Mouse (Mus musculus): ENCODE results near the gene Znhit2. TPM values are rescaled to one million over a fixed set of nuclear protein-coding genes. Genes with fewer than 3 reads are reported as not detected.

Znhit2 gene
- total RNA-seq, 2 experiments from 2014 or later, result 5.7 to 5.9 TPM

Other genes with a start within 250 kb of the Znhit2 start
- 3.6 and 9.2 TPM in 2 replicates for gene Frmd8, start 185.9 kb upstream of the Znhit2 start, total RNA-seq (2015; ENCODE audit: low replicate concordance)
- 4.2 and 6.0 TPM in 2 replicates for gene Frmd8, start 185.9 kb upstream of the Znhit2 start, total RNA-seq (2017; ENCODE audit: low replicate concordance)
- 2.9 and 8.8 TPM in 2 replicates for gene Slc25a45, start 183.4 kb upstream of the Znhit2 start, total RNA-seq (2015; ENCODE audit: low replicate concordance)
- 7.2 and 7.8 TPM in 2 replicates for gene Slc25a45, start 183.4 kb upstream of the Znhit2 start, total RNA-seq (2017; ENCODE audit: low replicate concordance)
- gene Tigd3, start 167.0 kb upstream of the Znhit2 start, total RNA-seq (2015; ENCODE audit: low replicate concordance), result 3.8 and 4.7 TPM in 2 replicates
- gene Tigd3, start 167.0 kb upstream of the Znhit2 start, total RNA-seq (2017; ENCODE audit: low replicate concordance), result 8.2 and 9.4 TPM in 2 replicates
- 25.9 and 71.7 TPM in 2 replicates for gene Dpf2, start 148.2 kb upstream of the Znhit2 start, total RNA-seq (2015; ENCODE audit: low replicate concordance)
- gene Dpf2, start 148.2 kb upstream of the Znhit2 start, total RNA-seq (2017; ENCODE audit: low replicate concordance), result 43.9 and 168 TPM in 2 replicates
- 0.72 TPM in 1 of 2 replicates, not detected in the other for gene Cdc42ep2, start 136.4 kb upstream of the Znhit2 start, total RNA-seq (2015; ENCODE audit: low replicate concordance)
- gene Cdc42ep2, start 136.4 kb upstream of the Znhit2 start, total RNA-seq (2017; ENCODE audit: low replicate concordance), result not detected in 2 replicates
- 64.9 and 72.5 TPM in 2 replicates for gene Pola2, start 97.0 kb upstream of the Znhit2 start, total RNA-seq (2015; ENCODE audit: low replicate concordance)
- 55.1 and 71.9 TPM in 2 replicates for gene Pola2, start 97.0 kb upstream of the Znhit2 start, total RNA-seq (2017; ENCODE audit: low replicate concordance)
- not detected in 2 replicates for gene Slc22a20, start 75.0 kb upstream of the Znhit2 start, total RNA-seq (2015; ENCODE audit: low replicate concordance)
- gene Slc22a20, start 75.0 kb upstream of the Znhit2 start, total RNA-seq (2017; ENCODE audit: low replicate concordance), result not detected in 2 replicates
- gene Capn1, start 45.3 kb upstream of the Znhit2 start, total RNA-seq (2015; ENCODE audit: low replicate concordance), result 38.1 and 49.7 TPM in 2 replicates
- 63.8 and 64.3 TPM in 2 replicates for gene Capn1, start 45.3 kb upstream of the Znhit2 start, total RNA-seq (2017; ENCODE audit: low replicate concordance)
- gene Syvn1, start 14.6 kb upstream of the Znhit2 start, total RNA-seq (2015; ENCODE audit: low replicate concordance), result 29.3 and 45.8 TPM in 2 replicates
- 16.8 and 20.8 TPM in 2 replicates for gene Syvn1, start 14.6 kb upstream of the Znhit2 start, total RNA-seq (2017; ENCODE audit: low replicate concordance)
- gene Mrpl49, start 3.4 kb upstream of the Znhit2 start, total RNA-seq (2015; ENCODE audit: low replicate concordance), result 27.2 and 31.4 TPM in 2 replicates
- 13.0 and 40.8 TPM in 2 replicates for gene Mrpl49, start 3.4 kb upstream of the Znhit2 start, total RNA-seq (2017; ENCODE audit: low replicate concordance)
- 666 and 864 TPM in 2 replicates for gene Fau, start 3.3 kb upstream of the Znhit2 start, total RNA-seq (2015; ENCODE audit: low replicate concordance)
- gene Fau, start 3.3 kb upstream of the Znhit2 start, total RNA-seq (2017; ENCODE audit: low replicate concordance), result 450 and 703 TPM in 2 replicates
- gene Tm7sf2, start 7.2 kb downstream of the Znhit2 start, total RNA-seq (2015; ENCODE audit: low replicate concordance), result 14.1 TPM in 1 of 2 replicates, not detected in the other
- 1.9 TPM in 1 of 2 replicates, not detected in the other for gene Tm7sf2, start 7.2 kb downstream of the Znhit2 start, total RNA-seq (2017; ENCODE audit: low replicate concordance)
- 17.3 and 30.2 TPM in 2 replicates for gene Vps51, start 16.0 kb downstream of the Znhit2 start, total RNA-seq (2015; ENCODE audit: low replicate concordance)
- 10.5 and 10.9 TPM in 2 replicates for gene Vps51, start 16.0 kb downstream of the Znhit2 start, total RNA-seq (2017; ENCODE audit: low replicate concordance)
- gene Tmem262, start 18.8 kb downstream of the Znhit2 start, total RNA-seq (2015; ENCODE audit: low replicate concordance), result not detected in 2 replicates
- not detected in 2 replicates for gene Tmem262, start 18.8 kb downstream of the Znhit2 start, total RNA-seq (2017; ENCODE audit: low replicate concordance)
- gene Gm28374, start 21.1 kb downstream of the Znhit2 start, total RNA-seq (2015; ENCODE audit: low replicate concordance), result not detected in 2 replicates
- not detected in 2 replicates for gene Gm28374, start 21.1 kb downstream of the Znhit2 start, total RNA-seq (2017; ENCODE audit: low replicate concordance)
- gene Zfpl1, start 23.8 kb downstream of the Znhit2 start, total RNA-seq (2015; ENCODE audit: low replicate concordance), result 6.3 and 6.5 TPM in 2 replicates
- gene Zfpl1, start 23.8 kb downstream of the Znhit2 start, total RNA-seq (2017; ENCODE audit: low replicate concordance), result 20.0 and 23.5 TPM in 2 replicates
- gene Cdca5, start 23.8 kb downstream of the Znhit2 start, total RNA-seq (2015; ENCODE audit: low replicate concordance), result 70.3 and 72.1 TPM in 2 replicates
- gene Cdca5, start 23.8 kb downstream of the Znhit2 start, total RNA-seq (2017; ENCODE audit: low replicate concordance), result 56.7 and 64.8 TPM in 2 replicates
- 21.4 TPM in 1 of 2 replicates, not detected in the other for gene AC131692.1, start 33.2 kb downstream of the Znhit2 start, total RNA-seq (2015; ENCODE audit: low replicate concordance)
- gene AC131692.1, start 33.2 kb downstream of the Znhit2 start, total RNA-seq (2017; ENCODE audit: low replicate concordance), result 12.1 and 29.4 TPM in 2 replicates
- 14.7 and 15.9 TPM in 2 replicates for gene Naaladl1, start 44.6 kb downstream of the Znhit2 start, total RNA-seq (2015; ENCODE audit: low replicate concordance)
- 6.4 and 9.8 TPM in 2 replicates for gene Naaladl1, start 44.6 kb downstream of the Znhit2 start, total RNA-seq (2017; ENCODE audit: low replicate concordance)
- gene Sac3d1, start 57.5 kb downstream of the Znhit2 start, total RNA-seq (2015; ENCODE audit: low replicate concordance), result 2.5 and 5.9 TPM in 2 replicates
- 4.4 and 4.6 TPM in 2 replicates for gene Sac3d1, start 57.5 kb downstream of the Znhit2 start, total RNA-seq (2017; ENCODE audit: low replicate concordance)
- 52.8 and 61.6 TPM in 2 replicates for gene Snx15, start 67.1 kb downstream of the Znhit2 start, total RNA-seq (2015; ENCODE audit: low replicate concordance)
- 23.8 and 39.4 TPM in 2 replicates for gene Snx15, start 67.1 kb downstream of the Znhit2 start, total RNA-seq (2017; ENCODE audit: low replicate concordance)
- gene Batf2, start 79.8 kb downstream of the Znhit2 start, total RNA-seq (2015; ENCODE audit: low replicate concordance), result 2.5 and 7.1 TPM in 2 replicates
- 1.7 TPM in 1 of 2 replicates, not detected in the other for gene Batf2, start 79.8 kb downstream of the Znhit2 start, total RNA-seq (2017; ENCODE audit: low replicate concordance)
- gene Arl2, start 80.4 kb downstream of the Znhit2 start, total RNA-seq (2015; ENCODE audit: low replicate concordance), result 17.2 and 19.8 TPM in 2 replicates
- 9.4 and 17.3 TPM in 2 replicates for gene Arl2, start 80.4 kb downstream of the Znhit2 start, total RNA-seq (2017; ENCODE audit: low replicate concordance)
- gene Majin, start 123.2 kb downstream of the Znhit2 start, total RNA-seq (2015; ENCODE audit: low replicate concordance), result not detected in 2 replicates
- gene Majin, start 123.2 kb downstream of the Znhit2 start, total RNA-seq (2017; ENCODE audit: low replicate concordance), result not detected in 2 replicates
- not detected in 2 replicates for gene Gpha2, start 165.2 kb downstream of the Znhit2 start, total RNA-seq (2015; ENCODE audit: low replicate concordance)
- not detected in 2 replicates for gene Gpha2, start 165.2 kb downstream of the Znhit2 start, total RNA-seq (2017; ENCODE audit: low replicate concordance)
- 52.6 and 79.6 TPM in 2 replicates for gene Ppp2r5b, start 174.7 kb downstream of the Znhit2 start, total RNA-seq (2015; ENCODE audit: low replicate concordance)
- gene Ppp2r5b, start 174.7 kb downstream of the Znhit2 start, total RNA-seq (2017; ENCODE audit: low replicate concordance), result 117 and 224 TPM in 2 replicates
- 13.8 and 18.0 TPM in 2 replicates for gene Atg2a, start 180.5 kb downstream of the Znhit2 start, total RNA-seq (2015; ENCODE audit: low replicate concordance)
- 18.4 and 18.6 TPM in 2 replicates for gene Atg2a, start 180.5 kb downstream of the Znhit2 start, total RNA-seq (2017; ENCODE audit: low replicate concordance)
- gene Ehd1, start 215.5 kb downstream of the Znhit2 start, total RNA-seq (2015; ENCODE audit: low replicate concordance), result 20.1 and 23.4 TPM in 2 replicates
- gene Ehd1, start 215.5 kb downstream of the Znhit2 start, total RNA-seq (2017; ENCODE audit: low replicate concordance), result 17.5 and 30.7 TPM in 2 replicates
- gene Cdc42bpg, start 245.3 kb downstream of the Znhit2 start, total RNA-seq (2015; ENCODE audit: low replicate concordance), result 0.36 TPM in 1 of 2 replicates, not detected in the other
- gene Cdc42bpg, start 245.3 kb downstream of the Znhit2 start, total RNA-seq (2017; ENCODE audit: low replicate concordance), result 1.4 and 1.5 TPM in 2 replicates